Mouse (Mus musculus) liver, embryonic 11.5 days (tissue): ENCODE measurements around the gene H2-Ke6. TPM values are rescaled to one million over a fixed set of nuclear protein-coding genes. Genes with fewer than 3 reads are reported as not detected.
A peak's percentile ranks its signal among the peaks of the same experiment; 100 is the strongest.

Experiments used
- ATAC-seq: fragments of 200-750 bp; cut with Nextera tagmentation; replicated peaks from 2 replicates; pipeline ENCODE4 v1.8.0; 2017; ENCODE audit warnings: moderate number of reproducible peaks, mild to moderate bottlenecking, moderate TSS enrichment, moderate library complexity; ENCODE audit not compliant: low FRiP score
- DNase-seq: peaks from one replicate; pipeline ENCODE4 v3.0.0-alpha.2; 2017; ENCODE audit warnings: low spot score
- H3K27ac ChIP-seq: fragments of 300-500 bp; sonication (generic); 2 replicates; pipeline ENCODE4 v1.5.1; 2014; ENCODE audit warnings: mild to moderate bottlenecking, low read depth, low read length, control low read depth
- H3K27me3 ChIP-seq: fragments of 300-500 bp; sonication (generic); replicated peaks from 2 replicates; pipeline ENCODE4 v1.6.1; 2014; ENCODE audit warnings: low read length, mixed read lengths; ENCODE audit not compliant: control insufficient read depth, insufficient read depth
- H3K36me3 ChIP-seq: fragments of 300-500 bp; sonication (generic); 2 replicates; pipeline ENCODE4 v1.6.1; 2014; ENCODE audit warnings: mild to moderate bottlenecking, low read length, moderate library complexity, mixed read lengths; ENCODE audit not compliant: control insufficient read depth, insufficient read depth
- H3K4me1 ChIP-seq: fragments of 300-500 bp; sonication (generic); replicated peaks from 2 replicates; pipeline ENCODE4 v1.6.1; 2014; ENCODE audit warnings: low read length, mixed read lengths; ENCODE audit not compliant: control insufficient read depth, insufficient read depth
- H3K4me2 ChIP-seq: fragments of 300-500 bp; sonication (generic); 2 replicates; pipeline ENCODE4 v1.6.1; 2014; ENCODE audit warnings: mild to moderate bottlenecking, control low read depth, moderate library complexity
- H3K4me3 ChIP-seq: fragments of 300-500 bp; sonication (generic); 2 replicates; pipeline ENCODE4 v1.5.1; 2014; ENCODE audit warnings: low read depth, low read length, control low read depth
- H3K9ac ChIP-seq: fragments of 300-500 bp; sonication (generic); 2 replicates; pipeline ENCODE4 v1.6.1; 2014; ENCODE audit warnings: low read depth, low read length, control low read depth
- H3K9me3 ChIP-seq: fragments of 300-500 bp; sonication (generic); 2 replicates; pipeline ENCODE4 v1.6.1; 2016; ENCODE audit warnings: low read length, inconsistent platforms, mixed read lengths; ENCODE audit not compliant: control insufficient read depth
- WGBS: fragments of 180-500 bp; shearing (Covaris S2); extraction: QIAGEN DNeasy Blood & Tissue Kit; methylation state at CpG from one replicate; pipeline ENCODE4 v1.1.7; 2014; 5-methylcytosine and 5-hydroxymethylcytosine counted together
- polyA plus RNA-seq: library from polyadenylated mRNA; unstranded; fragments of >200 nt; fragmentation: Nextera tagmentation; extraction: Ambion mirVana; gene quantifications from 2 replicates; pipeline ENCODE4 v1.2.1, GENCODE M21; 2014

The H2-Ke6 gene
- polyA plus RNA-seq = 34.2 and 45.1 TPM in 2 replicates

- Histone ChIP-seq H3K4me1 (peaks cover 54% of the 10 kb centered on the region), H3K4me2 (peak within 1 kb of the TSS; percentile 76), H3K36me3 (peaks cover 25% of the 10 kb centered on the region), H3K27ac (peak within 1 kb of the TSS; percentile 53), H3K9me3 (0 out of 2 replicates have a peak, but pooled peaks cover 2% of the 10 kb centered on the region), H3K27me3 (no peaks in the 10 kb centered on the region), H3K9ac (peak within 1 kb of the TSS; percentile 64), H3K4me3 (peak within 1 kb of the TSS; percentile 81)
- peak; percentile 78 for ATAC-seq
- peak; percentile 94 for DNase-seq
- WGBS = under 1% methylated on average over 49 of the region's 49 CpGs
Observed at GRCm38 (mm10) chr17:34027656-34028223, at the start of gene H2-Ke6. Gene H2-Ke6 (minus strand): TSS chr17:34028060.

GRCm38 (mm10) chr17:34077549-34077948 lies 49.7 kb upstream of the H2-Ke6 start:
- Histone ChIP-seq H3K4me3 (no peak overlapping the region), H3K4me2 (no peak overlapping the region), H3K27ac (no peak overlapping the region), H3K9ac (no peak overlapping the region), H3K36me3 (no peaks in the 10 kb centered on the region), H3K27me3 (peaks cover 19% of the 10 kb centered on the region), H3K9me3 (no peaks in the 10 kb centered on the region), H3K4me1 (no peaks in the 10 kb centered on the region)
- DNase-seq (peak; percentile 72), ATAC-seq (no peak)
- under 1% methylated on average over 9 of the region's 9 CpGs for WGBS

GRCm38 (mm10) chr17:34075271-34075670 lies 47.4 kb upstream of the H2-Ke6 start:
- no peak overlapping the region for H3K27ac ChIP-seq
- no peaks in the 10 kb centered on the region for H3K36me3 ChIP-seq
- peaks cover 19% of the 10 kb centered on the region for H3K27me3 ChIP-seq
- no peak for DNase-seq
- H3K9me3 ChIP-seq = no peaks in the 10 kb centered on the region
- 36% methylated on average over 7 of the region's 7 CpGs for WGBS
- ATAC-seq = no peak
- H3K4me2 ChIP-seq = no peak overlapping the region
- H3K9ac ChIP-seq = no peak overlapping the region
- H3K4me3 ChIP-seq = no peak overlapping the region
- H3K4me1 ChIP-seq = no peaks in the 10 kb centered on the region

- WGBS = 59% methylated on average over 5 of the region's 5 CpGs
- Histone ChIP-seq H3K9me3 (no peaks in the 10 kb centered on the region), H3K4me1 (no peaks in the 10 kb centered on the region), H3K4me2 (no peak overlapping the region), H3K36me3 (no peaks in the 10 kb centered on the region), H3K27me3 (peaks cover 16% of the 10 kb centered on the region), H3K9ac (no peak overlapping the region), H3K27ac (no peak overlapping the region), H3K4me3 (no peak overlapping the region)
- no peak for ATAC-seq
- no peak for DNase-seq
Observed at GRCm38 (mm10) chr17:34072091-34072490, 44.2 kb upstream of the H2-Ke6 start.

- H3K36me3 ChIP-seq = no peaks in the 10 kb centered on the region
- no peaks in the 10 kb centered on the region for H3K27me3 ChIP-seq
- H3K4me2 ChIP-seq = no peak overlapping the region
- ATAC-seq (no peak), DNase-seq (no peak)
- 54% methylated on average over 3 of the region's 3 CpGs for WGBS
- no peak overlapping the region for H3K27ac ChIP-seq
- no peak overlapping the region for H3K9ac ChIP-seq
- H3K4me1 ChIP-seq = no peaks in the 10 kb centered on the region
- H3K4me3 ChIP-seq = no peak overlapping the region
- H3K9me3 ChIP-seq = no peaks in the 10 kb centered on the region
Observed at GRCm38 (mm10) chr17:34068864-34069263, 41.0 kb upstream of the H2-Ke6 start.

- no peak overlapping the region for H3K4me2 ChIP-seq
- H3K9me3 ChIP-seq = no peaks in the 10 kb centered on the region
- no peak for DNase-seq
- no peak overlapping the region for H3K27ac ChIP-seq
- no peaks in the 10 kb centered on the region for H3K36me3 ChIP-seq
- WGBS = 36% methylated on average over 7 of the region's 7 CpGs
- H3K9ac ChIP-seq = no peak overlapping the region
- ATAC-seq = no peak
- no peaks in the 10 kb centered on the region for H3K27me3 ChIP-seq
- H3K4me3 ChIP-seq = no peak overlapping the region
- H3K4me1 ChIP-seq = no peaks in the 10 kb centered on the region; the same call in 1 of the 2 replicates
Observed at GRCm38 (mm10) chr17:34057224-34057623, 29.4 kb upstream of the H2-Ke6 start.

- Histone ChIP-seq H3K27me3 (no peaks in the 10 kb centered on the region; the same call in 1 of the 2 replicates), H3K9me3 (peaks cover 8% of the 10 kb centered on the region; the same call in 1 of the 2 replicates), H3K4me3 (no peak overlapping the region), H3K27ac (no peak overlapping the region), H3K36me3 (no peaks in the 10 kb centered on the region), H3K4me2 (no peak overlapping the region), H3K4me1 (no peaks in the 10 kb centered on the region), H3K9ac (no peak overlapping the region)
- 64% methylated on average over 5 of the region's 5 CpGs for WGBS
- DNase-seq = no peak
- no peak for ATAC-seq
Observed at GRCm38 (mm10) chr17:34047404-34048050, 19.7 kb upstream of the H2-Ke6 start.

GRCm38 (mm10) chr17:34045941-34046340 lies 18.1 kb upstream of the H2-Ke6 start:
- DNase-seq (no peak), ATAC-seq (no peak)
- Histone ChIP-seq H3K4me1 (no peaks in the 10 kb centered on the region; the same call in 1 of the 2 replicates), H3K27me3 (peaks cover 7% of the 10 kb centered on the region), H3K9me3 (peaks cover 8% of the 10 kb centered on the region; the same call in 1 of the 2 replicates), H3K4me3 (no peak overlapping the region), H3K4me2 (no peak overlapping the region), H3K9ac (no peak overlapping the region), H3K36me3 (no peaks in the 10 kb centered on the region), H3K27ac (no peak overlapping the region)
- WGBS = 73% methylated on average over 14 of the region's 14 CpGs
